Mouse (Mus musculus) midbrain, embryonic 14.5 days (tissue): ENCODE results near the gene Ing2. TPM values are rescaled to one million over a fixed set of nuclear protein-coding genes. Genes with fewer than 3 reads are reported as not detected.

Source experiments
- ATAC-seq: fragments of 200-750 bp; cut with Nextera tagmentation; 2 replicates; pipeline ENCODE4 v1.8.0; 2017; ENCODE audit warnings: moderate number of reproducible peaks, moderate library complexity; ENCODE audit not compliant: low FRiP score, low TSS enrichment
- DNase-seq: peaks from one replicate; pipeline ENCODE4 v3.0.0-alpha.2; 2015
- H3K27ac ChIP-seq: fragments of 300-500 bp; sonication (generic); replicated peaks from 2 replicates; pipeline ENCODE4 v1.5.1; 2014; ENCODE audit warnings: mild to moderate bottlenecking, low read depth, low read length, moderate library complexity
- H3K27me3 ChIP-seq: fragments of 300-500 bp; sonication (generic); 2 replicates; pipeline ENCODE4 v1.6.1; 2014; ENCODE audit warnings: low read length, control low read depth, mixed read lengths; ENCODE audit not compliant: control insufficient read depth, insufficient read depth
- H3K36me3 ChIP-seq: fragments of 300-500 bp; sonication (generic); 2 replicates; pipeline ENCODE4 v1.6.1; 2014; ENCODE audit warnings: low read length, control low read depth; ENCODE audit not compliant: control insufficient read depth, insufficient read depth
- H3K4me1 ChIP-seq: fragments of 300-500 bp; sonication (generic); 2 replicates; pipeline ENCODE4 v1.6.1; 2014; ENCODE audit warnings: mild to moderate bottlenecking, antibody characterized with exemption, low read length, control low read depth; ENCODE audit not compliant: control insufficient read depth, insufficient read depth
- H3K4me2 ChIP-seq: fragments of 300-500 bp; sonication (generic); 2 replicates; pipeline ENCODE4 v1.6.1; 2014; ENCODE audit warnings: mild to moderate bottlenecking, low read length, moderate library complexity
- H3K4me3 ChIP-seq: fragments of 300-500 bp; sonication (generic); replicated peaks from 2 replicates; pipeline ENCODE4 v1.5.1; 2014; ENCODE audit warnings: low read depth, low read length
- H3K9ac ChIP-seq: fragments of 300-500 bp; sonication (generic); replicated peaks from 2 replicates; pipeline ENCODE4 v1.6.1; 2014; ENCODE audit warnings: mild to moderate bottlenecking, low read length, moderate library complexity
- H3K9me3 ChIP-seq: fragments of 300-500 bp; sonication (generic); 2 replicates; pipeline ENCODE4 v1.6.1; 2016; ENCODE audit warnings: low read length, control low read depth, mixed read lengths; ENCODE audit not compliant: control insufficient read depth
- WGBS: fragments of 180-500 bp; shearing (Covaris S2); extraction: QIAGEN DNeasy Blood & Tissue Kit; methylation state at CpG from one replicate; pipeline ENCODE4 v1.1.7; 2014; 5-methylcytosine and 5-hydroxymethylcytosine counted together
- polyA plus RNA-seq: library from polyadenylated mRNA; unstranded; fragments of >200 nt; fragmentation: Nextera tagmentation; extraction: Ambion mirVana; gene quantifications from 2 replicates; pipeline ENCODE4 v1.2.1, GENCODE M21; 2014

Gene Ing2
- polyA plus RNA-seq, 1 experiment from 2014 or later = 6.4 TPM

DNA sequence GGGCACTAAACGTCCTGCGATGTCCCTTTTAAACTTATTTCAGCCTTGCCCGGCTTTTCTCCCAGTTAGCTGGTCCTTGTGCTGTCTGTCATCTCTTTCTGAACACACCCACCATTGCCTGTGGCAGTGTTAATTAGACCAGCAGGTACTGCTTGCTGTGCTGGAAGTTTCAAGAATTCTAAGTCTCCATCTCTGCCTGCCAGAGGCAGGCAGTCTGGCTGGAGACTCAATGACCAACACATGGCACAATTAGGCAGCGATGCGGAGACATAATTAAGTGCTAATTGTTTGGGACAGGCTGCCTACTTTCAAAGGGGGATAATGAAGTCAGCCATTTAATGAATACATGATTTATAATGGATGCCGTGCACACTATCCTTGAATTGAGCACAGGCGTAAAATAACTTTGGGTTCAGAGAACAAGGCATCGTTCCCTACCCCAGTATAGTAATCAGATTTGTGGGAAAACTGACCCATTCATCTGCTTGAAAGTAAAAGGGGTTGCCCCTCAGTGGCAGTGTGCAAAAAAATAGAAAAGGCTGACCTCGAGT, 32.8 kb downstream of the Ing2 start:
- Histone ChIP-seq H3K36me3 (no peaks in the 10 kb centered on the region), H3K4me2 (no peak overlapping the region), H3K9me3 (peaks cover 6% of the 10 kb centered on the region; the same call in 1 of the 2 replicates), H3K9ac (no peak overlapping the region), H3K27ac (no peak overlapping the region), H3K27me3 (no peaks in the 10 kb centered on the region), H3K4me1 (no peaks in the 10 kb centered on the region), H3K4me3 (no peak overlapping the region)
- DNase-seq (peak; percentile 7), ATAC-seq (no peak)
- 71% methylated on average over 9 of the region's 9 CpGs for WGBS

DNA sequence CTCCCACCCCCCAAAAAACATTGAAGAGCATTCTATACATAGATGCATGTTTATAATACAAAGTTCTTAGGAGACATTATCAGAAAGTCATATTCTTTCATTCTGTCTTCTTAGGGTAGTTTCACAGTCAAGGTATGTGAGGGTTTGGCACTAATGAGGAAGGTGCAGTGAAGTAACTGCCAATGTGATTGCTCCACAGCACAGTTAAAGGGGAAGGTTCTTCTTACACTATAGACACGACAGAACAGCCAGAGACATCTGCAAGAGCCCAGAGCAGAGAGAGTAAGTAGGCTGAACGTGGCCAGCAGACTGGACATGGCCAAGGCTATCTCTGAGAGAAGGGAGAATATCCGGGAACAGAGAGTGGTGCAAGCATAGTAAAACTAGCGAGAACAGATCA, 38.2 kb downstream of the Ing2 start:
- H3K9ac ChIP-seq = no peak overlapping the region
- no peak overlapping the region for H3K27ac ChIP-seq
- DNase-seq (no peak), ATAC-seq (no peak)
- H3K36me3 ChIP-seq = no peaks in the 10 kb centered on the region
- no peaks in the 10 kb centered on the region for H3K9me3 ChIP-seq
- no peak overlapping the region for H3K4me3 ChIP-seq
- no peaks in the 10 kb centered on the region for H3K27me3 ChIP-seq
- 65% methylated on average over 4 of the region's 4 CpGs for WGBS
- H3K4me2 ChIP-seq = no peak overlapping the region
- no peaks in the 10 kb centered on the region for H3K4me1 ChIP-seq

DNA sequence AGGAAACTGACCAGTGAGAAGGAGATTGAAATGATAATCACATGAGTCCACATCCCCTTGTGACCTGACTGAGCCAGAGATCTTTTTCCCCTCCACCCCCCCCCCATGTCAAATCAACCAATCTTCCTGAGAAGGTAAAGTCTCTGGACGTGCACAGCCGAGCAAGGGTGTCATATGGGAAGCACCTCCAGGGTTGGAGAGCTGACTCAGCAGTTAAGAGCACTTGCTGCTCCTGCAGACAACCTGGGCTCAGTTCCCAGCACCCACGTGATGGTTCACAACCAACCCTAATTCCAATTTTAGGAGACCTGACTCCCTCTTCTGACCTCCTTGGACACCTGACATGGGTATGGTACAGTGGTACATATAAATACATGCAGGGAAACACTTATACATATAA, 39.3 kb downstream of the Ing2 start:
- Histone ChIP-seq H3K4me3 (no peak overlapping the region), H3K4me2 (no peak overlapping the region), H3K4me1 (no peaks in the 10 kb centered on the region), H3K36me3 (no peaks in the 10 kb centered on the region), H3K27ac (no peak overlapping the region), H3K9ac (no peak overlapping the region), H3K9me3 (peaks cover 4% of the 10 kb centered on the region; the same call in 1 of the 2 replicates), H3K27me3 (no peaks in the 10 kb centered on the region)
- ATAC-seq = no peak
- WGBS = 81% methylated on average over 3 of the region's 3 CpGs
- no peak for DNase-seq

DNA sequence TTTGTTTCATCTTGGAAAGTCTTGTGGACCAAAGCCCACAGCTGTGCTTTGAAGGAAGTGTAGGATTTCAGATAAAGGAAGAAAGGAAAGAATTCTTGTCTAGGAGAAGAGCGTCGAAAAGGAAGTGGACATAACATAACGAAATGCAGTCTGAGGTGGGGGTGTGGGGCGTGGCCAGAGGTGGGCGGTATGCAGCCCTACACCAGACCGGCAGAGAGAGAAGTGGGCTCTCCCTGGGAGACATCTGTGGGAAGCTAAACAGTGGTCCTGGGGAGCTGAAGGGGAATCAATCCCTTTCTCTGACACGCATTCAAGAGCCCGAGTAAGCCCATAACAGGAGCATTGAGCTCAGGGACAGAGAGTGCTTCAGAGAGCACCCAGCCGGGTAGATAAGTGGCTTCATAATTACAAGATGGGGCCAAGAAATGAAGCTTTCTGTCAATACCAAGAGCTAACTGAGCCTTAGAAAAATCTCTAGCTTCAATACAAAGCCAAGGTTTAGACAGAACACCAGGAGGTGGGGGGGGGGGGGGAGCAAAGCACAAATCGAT, 40.5 kb downstream of the Ing2 start:
- Histone ChIP-seq H3K27me3 (no peaks in the 10 kb centered on the region), H3K9me3 (peaks cover 7% of the 10 kb centered on the region; the same call in 1 of the 2 replicates), H3K9ac (no peak overlapping the region), H3K27ac (no peak overlapping the region), H3K36me3 (no peaks in the 10 kb centered on the region), H3K4me3 (no peak overlapping the region), H3K4me1 (no peaks in the 10 kb centered on the region), H3K4me2 (no peak overlapping the region)
- WGBS = 51% methylated on average over 10 of the region's 10 CpGs
- DNase-seq = peak; percentile 9
- no peak for ATAC-seq

DNA sequence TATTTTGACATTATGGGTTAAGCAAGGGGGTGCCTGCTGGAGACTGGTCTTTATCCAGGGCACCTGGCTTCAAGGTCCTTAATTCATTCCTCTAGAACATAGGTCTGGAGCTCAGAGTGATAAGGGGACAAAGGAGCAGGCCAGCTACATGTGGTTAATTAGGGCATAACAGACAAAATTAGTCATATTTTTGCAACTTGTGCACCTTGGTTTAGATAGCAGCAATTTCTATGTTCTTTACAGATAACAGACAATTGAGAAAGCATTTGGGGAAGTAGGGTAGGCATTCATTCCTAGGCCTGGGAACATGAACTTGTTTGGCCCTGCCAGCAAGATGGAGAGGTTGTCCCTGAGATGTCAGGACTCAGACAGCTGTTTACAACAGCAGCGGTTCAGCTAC, 54.2 kb downstream of the Ing2 start:
- no peak overlapping the region for H3K4me2 ChIP-seq
- H3K4me1 ChIP-seq = no peaks in the 10 kb centered on the region
- ATAC-seq (no peak), DNase-seq (no peak)
- no peak overlapping the region for H3K4me3 ChIP-seq
- WGBS = 97% methylated on average over 1 of the region's 1 CpGs
- H3K9me3 ChIP-seq = no peaks in the 10 kb centered on the region
- no peaks in the 10 kb centered on the region for H3K36me3 ChIP-seq
- no peak overlapping the region for H3K9ac ChIP-seq
- H3K27ac ChIP-seq = no peak overlapping the region
- no peaks in the 10 kb centered on the region for H3K27me3 ChIP-seq

Other genes starting within 250 kb of the Ing2 start
- gene Stox2, start 229.2 kb downstream of the Ing2 start, polyA plus RNA-seq = 53.2 and 53.9 TPM in 2 replicates
- 32.0 and 50.9 TPM in 2 replicates for gene Trappc11, start 142.1 kb downstream of the Ing2 start, polyA plus RNA-seq
- gene Rwdd4a, start 141.9 kb downstream of the Ing2 start, polyA plus RNA-seq = 33.4 and 44.2 TPM in 2 replicates
- 36.6 and 37.9 TPM in 2 replicates for gene Cdkn2aip, start 38.4 kb upstream of the Ing2 start, polyA plus RNA-seq
- not detected in 2 replicates for gene Cldn24, start 146.6 kb upstream of the Ing2 start, polyA plus RNA-seq
- gene Cldn22, start 148.9 kb upstream of the Ing2 start, polyA plus RNA-seq = not detected in 2 replicates